In the genomic region with DNA sequence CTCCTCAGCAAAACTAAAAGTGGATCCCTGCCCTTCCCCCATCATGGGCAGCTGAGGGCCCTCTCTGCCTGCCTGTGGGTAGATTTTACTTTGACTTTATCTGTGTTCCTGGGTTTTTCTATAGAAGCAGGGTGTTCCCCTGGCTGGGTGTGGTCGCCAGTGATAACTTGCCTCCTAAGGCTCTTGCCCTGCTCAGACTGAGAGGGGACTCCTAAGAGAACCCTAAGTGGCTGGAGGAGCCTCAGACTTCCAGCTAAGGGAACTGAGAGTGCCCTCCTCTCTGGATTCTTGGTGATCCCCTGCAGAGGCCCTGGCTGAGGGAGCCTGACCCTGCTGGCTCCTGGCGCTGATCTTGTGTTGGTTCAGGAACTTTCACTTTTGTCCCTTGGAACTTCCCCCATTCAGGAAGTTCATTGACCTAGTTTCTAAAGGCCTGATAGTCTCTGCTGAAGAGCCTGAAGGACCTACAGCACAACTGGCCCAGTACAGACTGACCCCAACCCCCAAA, we compare ENCODE assay signal across 9 mouse cellular contexts. TPM values are rescaled to one million over a fixed set of nuclear protein-coding genes. Genes with fewer than 3 reads are reported as not detected.
DNase-seq lines count a peak whose midpoint lies in the region; ATAC-seq and TF ChIP-seq lines count a peak whose summit lies in the region.
"Had no signal": no experiment of that assay in that cellular context is flagged by ENCODE, and none has a peak within 500 bp of the region (broad histone marks: within the 10 kb centered on the region; RNA-seq: fewer than 3 reads in every experiment).

No protein-coding gene starts in this region.

- no peak overlapping the region for H3K4me3 ChIP-seq in hindbrain, postnatal 0 days (ENCODE audit: low read length)
- H3K4me3 ChIP-seq: embryonic facial prominence, embryonic 13.5 days had no signal

- H3K4me1 ChIP-seq in hindbrain, postnatal 0 days (ENCODE audit: insufficient read depth, low read length), result peaks cover 3% of the 10 kb centered on the region; the same call in 1 of the 2 replicates

- no peak for TF ChIP-seq CTCF in hindbrain, postnatal 0 days (IDR thresholded peaks at IDR 0.05; ENCODE audit: low read depth)

- no peaks in the 10 kb centered on the region for H3K36me3 ChIP-seq in hindbrain, postnatal 0 days (ENCODE audit: insufficient read depth, low read length)
- H3K36me3 ChIP-seq: embryonic facial prominence, embryonic 13.5 days had no signal

- H3K4me2 ChIP-seq in hindbrain, postnatal 0 days (ENCODE audit: low read depth, low read length), result no peak overlapping the region
- H3K4me2 ChIP-seq: embryonic facial prominence, embryonic 13.5 days had no signal

- H3K9me3 ChIP-seq in hindbrain, postnatal 0 days (ENCODE audit: low read length), result no peaks in the 10 kb centered on the region
- H3K9me3 ChIP-seq: embryonic facial prominence, embryonic 13.5 days had no signal

- H3K9ac ChIP-seq in hindbrain, postnatal 0 days (replicated peaks; ENCODE audit: low read length), result no peak overlapping the region
- H3K9ac ChIP-seq: embryonic facial prominence, embryonic 13.5 days had no signal

- peak; percentile 51 for DNase-seq in adrenal gland, adult 2 months
- DNase-seq in adrenal gland, adult 8-10 months, result no peak
- DNase-seq in c-Kit-negative CD71-positive TER-119-positive erythroid progenitor cells, embryonic 14.5 days (ENCODE audit: low read depth, low spot score), result peak; percentile 70
- peak; percentile 48 for DNase-seq in kidney, postnatal 10 days
- DNase-seq in frontal cortex, postnatal 10 days (ENCODE audit: low spot score in 2 of 2), result no peak
- DNase-seq in hindbrain, postnatal 0 days (ENCODE audit: low spot score), result no peak
- no peak for DNase-seq in frontal cortex, postnatal 25 days (ENCODE audit: low spot score in 2 of 2)

- no peak overlapping the region for H3K27ac ChIP-seq in hindbrain, postnatal 0 days
- H3K27ac ChIP-seq: embryonic facial prominence, embryonic 13.5 days had no signal

- ATAC-seq in megakaryocyte progenitor cell, adult 5-6 weeks (replicated peaks; ENCODE audit: poor library complexity), result peak; percentile 65
- no peak for ATAC-seq in hindbrain, postnatal 0 days

- 45% methylated on average over 2 of the region's 2 CpGs for WGBS in hindbrain, postnatal 0 days

- no peaks in the 10 kb centered on the region for H3K27me3 ChIP-seq in hindbrain, postnatal 0 days (ENCODE audit: insufficient read depth, low read length)
- H3K27me3 ChIP-seq: embryonic facial prominence, embryonic 13.5 days had no signal

RNA-seq across cellular contexts. Expression of a gene that starts 7.2 kb away (rescaled TPM):
- 1 to 10 TPM; 3.9 to 4.4 TPM for total RNA-seq in adrenal gland, adult 2 months (2021)
- 2.3 and 3.2 TPM in 2 replicates for polyA plus RNA-seq in adrenal gland, adult 2 months (2012; rRNA removed)
- total RNA-seq in adrenal gland, adult 8-10 months (2022), result 1 to 10 TPM; 1.8 to 3.1 (median 2.0) TPM
- 12.6 and 14.7 TPM in 2 replicates for total RNA-seq in megakaryocyte progenitor cell, adult 5-6 weeks (2015)
- total RNA-seq in megakaryocyte progenitor cell, adult 5-6 weeks (2017), result 18.0 and 19.4 TPM in 2 replicates
- total RNA-seq in hindbrain, postnatal 0 days (2014; rRNA removed), result 24.9 and 27.8 TPM in 2 replicates
- 21.0 and 23.4 TPM in 2 replicates for polyA plus RNA-seq in hindbrain, postnatal 0 days (2015; fragmentation: Nextera tagmentation; extraction: Ambion mirVana)

RNA-seq across cellular contexts. Expression of a gene that starts 18.9 kb away (rescaled TPM):
- not detected for total RNA-seq in adrenal gland, adult 2 months (2021)
- 0.04 TPM in 1 of 2 replicates, not detected in the other for polyA plus RNA-seq in adrenal gland, adult 2 months (2012; rRNA removed)
- total RNA-seq in adrenal gland, adult 8-10 months (2022), result not detected
- total RNA-seq in megakaryocyte progenitor cell, adult 5-6 weeks (2015), result not detected in 2 replicates
- total RNA-seq in megakaryocyte progenitor cell, adult 5-6 weeks (2017), result not detected in 2 replicates
- 0.29 TPM in 1 of 2 replicates, not detected in the other for total RNA-seq in hindbrain, postnatal 0 days (2014; rRNA removed)
- polyA plus RNA-seq in hindbrain, postnatal 0 days (2015; fragmentation: Nextera tagmentation; extraction: Ambion mirVana), result not detected in 2 replicates
- polyA plus RNA-seq: embryonic facial prominence, embryonic 13.5 days had no signal

RNA-seq across cellular contexts. Expression of a gene that starts 39.9 kb away (rescaled TPM):
- 100 to 1,000 TPM; 182 to 183 TPM for total RNA-seq in adrenal gland, adult 2 months (2021)
- 141 and 143 TPM in 2 replicates for polyA plus RNA-seq in adrenal gland, adult 2 months (2012; rRNA removed)
- 100 to 1,000 TPM; 165 to 181 (median 177) TPM for total RNA-seq in adrenal gland, adult 8-10 months (2022)
- total RNA-seq in megakaryocyte progenitor cell, adult 5-6 weeks (2015), result 302 and 347 TPM in 2 replicates
- 439 and 441 TPM in 2 replicates for total RNA-seq in megakaryocyte progenitor cell, adult 5-6 weeks (2017)
- total RNA-seq in hindbrain, postnatal 0 days (2014; rRNA removed), result 366 and 404 TPM in 2 replicates
- 379 and 380 TPM in 2 replicates for polyA plus RNA-seq in hindbrain, postnatal 0 days (2015; fragmentation: Nextera tagmentation; extraction: Ambion mirVana)

Comparison
In these comparisons a context has a peak if more than half of its experiments do, and no peak if none do; other contexts are left out.
1. DNase-seq: peak in adrenal gland, adult 2 months (single experiment), c-Kit-negative CD71-positive TER-119-positive erythroid progenitor cells, embryonic 14.5 days (single experiment) and kidney, postnatal 10 days (single experiment); none in adrenal gland, adult 8-10 months (single experiment), frontal cortex, postnatal 10 days (0 of 2), hindbrain, postnatal 0 days (single experiment) and frontal cortex, postnatal 25 days (0 of 2).